Mouse (Mus musculus): ENCODE measurements at regions not wholly inside any gene's neighbourhood (a gene's known extent, or its start where the extent isn't known, plus 50 kb on each side); places are given as distances from the start of the nearest gene placed in this dataset.

DNA sequence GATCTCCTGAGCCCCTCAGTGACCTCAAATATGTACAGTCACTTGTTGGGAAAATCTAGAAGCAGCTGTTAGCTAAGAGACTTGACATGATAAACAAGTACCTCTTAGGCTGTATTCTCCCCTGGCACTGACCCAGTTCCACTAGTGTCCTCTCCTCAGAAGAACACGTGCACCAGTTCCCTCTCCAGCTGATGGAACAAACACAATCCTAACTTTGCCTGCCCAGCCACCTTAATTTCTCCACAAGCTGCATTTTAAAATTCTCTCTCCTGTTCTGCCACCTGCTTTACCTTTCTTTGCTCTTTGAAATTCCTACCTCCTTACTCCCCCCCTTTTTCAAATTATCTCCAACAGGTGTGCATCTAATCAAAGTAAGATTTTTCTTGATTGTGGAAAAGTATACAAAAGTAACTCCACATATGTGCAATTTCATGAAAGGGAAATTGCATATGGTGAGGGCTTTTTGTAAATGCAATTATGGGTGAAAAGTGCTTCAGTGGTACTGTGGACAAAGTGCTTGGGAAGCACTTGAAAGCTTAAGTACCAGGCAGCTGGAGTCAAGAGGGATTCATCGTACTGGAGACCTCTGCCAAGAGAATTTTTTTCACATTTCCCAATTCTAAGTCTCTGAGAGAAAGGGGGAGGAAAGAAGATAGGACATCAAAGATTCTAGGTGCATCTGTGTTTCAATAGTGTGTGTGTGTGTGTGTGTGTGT lies 590.7 kb upstream of the Acvr2a start:
- DNase-seq (ENCODE audit: low spot score): no peak

DNA sequence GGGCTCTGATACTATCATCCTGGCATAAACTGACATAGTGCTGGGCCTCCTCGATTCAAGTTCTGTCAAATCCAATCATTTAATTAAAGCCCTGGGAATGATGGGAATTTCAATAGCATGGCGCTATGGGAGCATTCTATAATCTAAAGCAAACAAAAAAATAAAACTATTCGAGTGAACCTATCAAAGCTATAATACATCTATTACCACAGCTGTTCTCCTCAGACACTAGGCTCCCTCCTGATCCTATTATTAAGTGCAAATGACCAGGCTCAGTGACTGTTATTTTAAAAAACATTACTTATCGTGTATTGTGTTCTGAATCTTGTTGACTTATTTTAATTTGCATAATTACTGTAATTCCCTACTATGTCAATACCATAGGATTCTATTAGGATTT lies 563.7 kb upstream of the Acvr2a start:
- no peak for DNase-seq (ENCODE audit: low spot score)

DNA sequence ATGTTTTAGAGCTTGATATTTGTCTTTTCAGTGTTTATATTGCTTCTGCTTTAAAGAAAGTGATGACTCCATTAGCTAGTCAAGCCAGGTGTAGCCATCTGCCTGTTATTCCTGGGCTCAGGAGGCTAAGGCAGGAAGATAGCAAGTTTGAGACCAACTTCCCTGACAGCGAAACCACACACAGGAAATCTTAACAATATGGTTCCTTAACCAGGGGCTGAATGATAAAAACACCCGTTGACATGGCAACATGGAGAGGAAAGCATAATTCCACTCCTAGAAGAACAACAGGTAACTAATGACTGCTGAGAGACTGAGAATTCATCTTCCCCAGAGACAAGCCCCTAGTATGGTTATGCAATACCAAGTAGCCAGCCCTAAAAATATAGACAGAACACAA lies 553.6 kb upstream of the Acvr2a start:
- no peak for DNase-seq (ENCODE audit: low spot score)

Measured in T-cell, adult 2 months (primary cell).